Mouse (Mus musculus): ENCODE data around the gene Vamp8. TPM values are rescaled to one million over a fixed set of nuclear protein-coding genes. Genes with fewer than 3 reads are reported as not detected.

The Vamp8 gene
- polyA plus RNA-seq, 1 experiment from 2014 or later: 241 TPM

DNA sequence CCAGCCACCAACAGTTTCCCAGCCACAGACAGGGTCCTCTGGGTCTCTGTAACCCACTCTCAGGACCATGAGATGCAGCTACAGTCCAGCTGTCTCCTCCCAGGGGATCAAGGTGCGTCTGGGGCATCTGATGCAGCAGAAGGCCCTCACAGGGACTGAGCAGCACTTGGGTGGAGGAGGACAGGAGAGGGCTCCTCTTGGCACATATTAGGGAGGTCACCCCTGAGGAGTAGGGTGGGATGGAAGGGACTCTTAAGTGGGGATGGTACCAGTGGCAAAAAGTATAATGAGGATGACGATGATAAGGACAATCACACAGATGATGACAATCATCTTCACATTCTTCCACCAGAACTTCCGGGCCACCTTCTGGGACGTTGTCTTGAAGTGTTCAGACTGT, 5.2 kb downstream of the Vamp8 start:
- no peak overlapping the region for H3K4me2 ChIP-seq (ENCODE audit: low read length)
- no peak for TF ChIP-seq CTCF (IDR thresholded peaks at IDR 0.05; ENCODE audit: low read depth)
- ATAC-seq (replicated peaks; ENCODE audit: low FRiP score, low read depth) (no peak), DNase-seq (ENCODE audit: low spot score) (no peak)
- H3K36me3 ChIP-seq (ENCODE audit: insufficient read depth, low read length): peaks cover 7% of the 10 kb centered on the region
- WGBS: 84% methylated on average over 4 of the region's 4 CpGs
- no peaks in the 10 kb centered on the region for H3K27me3 ChIP-seq (ENCODE audit: insufficient read depth, low read length)
- H3K4me3 ChIP-seq (replicated peaks; ENCODE audit: low read depth, low read length): no peak overlapping the region
- H3K4me1 ChIP-seq (replicated peaks; ENCODE audit: insufficient read depth, low read length): peaks cover 18% of the 10 kb centered on the region; the same call in 1 of the 2 replicates
- no peaks in the 10 kb centered on the region for H3K9me3 ChIP-seq (replicated peaks; ENCODE audit: low read length)
- no peak overlapping the region for H3K9ac ChIP-seq (ENCODE audit: low read depth, low read length)
- H3K27ac ChIP-seq: no peak overlapping the region

DNA sequence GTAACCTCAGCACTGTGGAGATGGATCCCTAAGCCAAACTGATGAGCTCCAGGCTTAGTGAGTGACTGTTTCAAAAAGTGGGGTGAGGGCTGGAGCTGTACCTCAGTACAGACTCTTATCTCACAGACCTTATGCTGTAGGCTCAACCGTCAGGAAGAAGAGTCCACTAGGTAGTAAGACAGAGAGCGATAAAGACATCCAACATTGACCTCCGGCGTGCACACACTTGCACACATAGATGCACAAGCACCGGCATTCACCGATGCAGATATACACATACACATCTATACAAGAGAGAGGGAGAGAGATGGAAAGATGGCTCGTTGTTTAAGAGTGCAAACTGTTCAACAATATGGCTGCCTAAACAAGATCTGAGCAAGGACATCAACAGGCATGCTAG, 6.6 kb downstream of the Vamp8 start:
- TF ChIP-seq CTCF (IDR thresholded peaks at IDR 0.05; ENCODE audit: low read depth): no peak
- peaks cover 15% of the 10 kb centered on the region; the same call in 1 of the 2 replicates for H3K4me1 ChIP-seq (replicated peaks; ENCODE audit: insufficient read depth, low read length)
- H3K4me2 ChIP-seq (ENCODE audit: low read length): no peak overlapping the region
- H3K27ac ChIP-seq: no peak overlapping the region
- H3K9ac ChIP-seq (ENCODE audit: low read depth, low read length): no peak overlapping the region
- 92% methylated on average over 7 of the region's 7 CpGs for WGBS
- H3K36me3 ChIP-seq (ENCODE audit: insufficient read depth, low read length): peaks cover 7% of the 10 kb centered on the region
- DNase-seq (ENCODE audit: low spot score) (no peak), ATAC-seq (replicated peaks; ENCODE audit: low FRiP score, low read depth) (no peak)
- H3K4me3 ChIP-seq (replicated peaks; ENCODE audit: low read depth, low read length): no peak overlapping the region
- H3K27me3 ChIP-seq (ENCODE audit: insufficient read depth, low read length): no peaks in the 10 kb centered on the region
- no peaks in the 10 kb centered on the region for H3K9me3 ChIP-seq (replicated peaks; ENCODE audit: low read length)

DNA sequence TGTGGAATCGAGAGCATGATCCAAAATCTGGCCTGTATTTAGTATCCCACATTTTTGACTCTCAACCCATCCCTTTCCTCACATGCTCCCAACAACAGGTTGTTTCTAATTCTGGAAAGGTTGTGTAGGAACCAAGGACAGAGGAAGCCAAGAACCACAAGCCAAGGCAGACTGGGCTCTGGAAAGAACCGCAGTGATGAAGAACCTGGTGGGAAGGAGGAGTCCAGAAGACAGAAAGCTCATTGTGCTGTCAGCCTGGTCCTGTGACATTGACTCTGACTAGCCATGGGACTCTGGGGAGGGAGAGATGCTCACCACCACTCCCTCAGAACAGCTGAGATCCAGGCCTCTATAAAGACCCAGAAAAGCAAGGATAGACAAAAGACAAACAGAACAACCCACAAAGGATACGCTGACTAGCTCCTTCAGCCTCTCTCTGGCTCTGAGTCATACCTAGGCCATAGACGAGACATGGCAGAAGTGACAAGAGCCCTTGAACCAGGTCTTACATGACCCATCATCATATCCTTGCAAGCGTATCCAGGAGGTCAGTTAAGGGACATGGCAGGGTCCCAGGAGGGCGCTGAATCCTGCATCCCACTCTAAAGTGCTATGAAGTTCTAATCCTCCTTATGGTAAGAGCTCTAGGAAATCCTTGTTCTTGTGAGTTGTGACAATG, 7.2 kb downstream of the Vamp8 start:
- Histone ChIP-seq H3K4me1 (replicated peaks; ENCODE audit: insufficient read depth, low read length) (peaks cover 9% of the 10 kb centered on the region; the same call in 1 of the 2 replicates), H3K27ac (no peak overlapping the region), H3K27me3 (ENCODE audit: insufficient read depth, low read length) (no peaks in the 10 kb centered on the region), H3K36me3 (ENCODE audit: insufficient read depth, low read length) (peaks cover 7% of the 10 kb centered on the region), H3K9ac (ENCODE audit: low read depth, low read length) (no peak overlapping the region), H3K4me2 (ENCODE audit: low read length) (no peak overlapping the region), H3K9me3 (replicated peaks; ENCODE audit: low read length) (no peaks in the 10 kb centered on the region), H3K4me3 (replicated peaks; ENCODE audit: low read depth, low read length) (no peak overlapping the region)
- ATAC-seq (replicated peaks; ENCODE audit: low FRiP score, low read depth) (no peak), DNase-seq (ENCODE audit: low spot score) (no peak)
- no peak for TF ChIP-seq CTCF (IDR thresholded peaks at IDR 0.05; ENCODE audit: low read depth)
- WGBS: 83% methylated on average over 6 of the region's 6 CpGs

DNA sequence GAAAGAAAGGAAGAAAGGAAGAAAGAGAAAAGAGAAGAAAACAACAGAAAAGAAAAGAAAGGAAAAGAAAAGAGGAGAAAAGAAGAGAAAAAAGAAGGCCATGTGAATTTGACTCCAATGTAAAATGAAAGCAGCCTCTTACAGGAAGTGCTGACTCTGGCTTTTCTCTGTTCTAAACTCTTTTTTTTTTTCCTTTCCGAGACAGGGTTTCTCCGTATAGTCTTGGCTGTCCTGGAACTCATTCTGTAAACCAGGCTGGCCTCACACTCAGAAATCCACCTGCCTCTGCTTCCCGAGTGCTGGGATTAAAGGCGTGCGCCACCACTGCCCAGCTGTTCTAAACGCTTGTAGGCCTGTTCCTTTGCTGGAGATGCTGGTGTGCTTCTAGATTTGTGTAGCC, 8.0 kb downstream of the Vamp8 start:
- WGBS: 72% methylated on average over 6 of the region's 6 CpGs
- TF ChIP-seq CTCF (IDR thresholded peaks at IDR 0.05; ENCODE audit: low read depth): no peak
- Histone ChIP-seq H3K4me3 (replicated peaks; ENCODE audit: low read depth, low read length) (no peak overlapping the region), H3K9me3 (replicated peaks; ENCODE audit: low read length) (no peaks in the 10 kb centered on the region), H3K9ac (ENCODE audit: low read depth, low read length) (no peak overlapping the region), H3K27ac (no peak overlapping the region), H3K4me1 (replicated peaks; ENCODE audit: insufficient read depth, low read length) (peaks cover under 1% of the 10 kb centered on the region; the same call in 1 of the 2 replicates), H3K27me3 (ENCODE audit: insufficient read depth, low read length) (no peaks in the 10 kb centered on the region), H3K36me3 (ENCODE audit: insufficient read depth, low read length) (peaks cover 4% of the 10 kb centered on the region), H3K4me2 (ENCODE audit: low read length) (no peak overlapping the region)
- no peak for DNase-seq (ENCODE audit: low spot score)
- ATAC-seq (replicated peaks; ENCODE audit: low FRiP score, low read depth): no peak

DNA sequence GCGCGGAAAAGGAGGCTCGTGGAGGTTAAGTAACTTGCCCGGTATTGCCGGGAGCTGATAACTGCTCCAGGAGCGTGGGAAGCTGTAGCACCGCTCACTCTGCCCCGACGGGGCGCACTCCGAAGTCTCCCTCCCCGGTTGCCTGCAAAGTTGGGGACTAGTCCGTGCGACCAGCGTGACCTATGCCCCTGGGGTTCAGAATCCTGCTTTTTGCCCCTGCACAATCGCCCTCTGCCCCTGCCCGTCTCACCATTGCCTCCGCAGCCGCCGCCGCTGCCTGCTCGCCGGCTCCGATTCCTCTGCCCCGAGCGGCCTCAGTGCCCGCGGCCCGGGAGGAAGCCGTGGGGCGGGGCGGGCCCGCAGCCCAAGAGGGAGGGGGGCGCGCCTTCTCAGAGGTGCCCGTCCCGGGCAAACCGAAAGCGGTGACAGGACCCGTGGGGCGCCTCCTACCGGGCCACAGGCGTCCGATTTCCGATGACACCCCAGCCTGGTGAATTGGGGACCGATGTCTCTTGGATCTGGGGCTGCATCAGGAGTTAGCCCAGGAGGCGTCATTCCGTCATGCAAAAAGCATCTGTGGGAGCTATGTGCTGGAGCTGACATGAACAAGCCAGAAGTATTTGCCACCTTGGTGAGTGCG, 10.3 kb downstream of the Vamp8 start, which contains the start of gene Vamp5:
Gene Vamp5, minus strand, starts transcription at position 338 of the 640 bp plus-strand sequence.
- Histone ChIP-seq H3K4me1 (replicated peaks; ENCODE audit: insufficient read depth, low read length) (no peaks in the 10 kb centered on the region), H3K9ac (ENCODE audit: low read depth, low read length) (peak within 1 kb of the TSS; percentile 78), H3K36me3 (ENCODE audit: insufficient read depth, low read length) (peaks cover 2% of the 10 kb centered on the region), H3K27me3 (ENCODE audit: insufficient read depth, low read length) (no peaks in the 10 kb centered on the region), H3K4me2 (ENCODE audit: low read length) (peak within 1 kb of the TSS; percentile 79), H3K9me3 (replicated peaks; ENCODE audit: low read length) (no peaks in the 10 kb centered on the region), H3K27ac (peak within 1 kb of the TSS; percentile 73), H3K4me3 (replicated peaks; ENCODE audit: low read depth, low read length) (peak within 1 kb of the TSS; percentile 60)
- WGBS: 1% methylated on average over 48 of the region's 49 CpGs
- ATAC-seq (replicated peaks; ENCODE audit: low FRiP score, low read depth) (peak; percentile 82), DNase-seq (ENCODE audit: low spot score) (peak; percentile 76)
- TF ChIP-seq CTCF (IDR thresholded peaks at IDR 0.05; ENCODE audit: low read depth): peak; percentile 33; the same call in 1 of the 2 replicates

DNA sequence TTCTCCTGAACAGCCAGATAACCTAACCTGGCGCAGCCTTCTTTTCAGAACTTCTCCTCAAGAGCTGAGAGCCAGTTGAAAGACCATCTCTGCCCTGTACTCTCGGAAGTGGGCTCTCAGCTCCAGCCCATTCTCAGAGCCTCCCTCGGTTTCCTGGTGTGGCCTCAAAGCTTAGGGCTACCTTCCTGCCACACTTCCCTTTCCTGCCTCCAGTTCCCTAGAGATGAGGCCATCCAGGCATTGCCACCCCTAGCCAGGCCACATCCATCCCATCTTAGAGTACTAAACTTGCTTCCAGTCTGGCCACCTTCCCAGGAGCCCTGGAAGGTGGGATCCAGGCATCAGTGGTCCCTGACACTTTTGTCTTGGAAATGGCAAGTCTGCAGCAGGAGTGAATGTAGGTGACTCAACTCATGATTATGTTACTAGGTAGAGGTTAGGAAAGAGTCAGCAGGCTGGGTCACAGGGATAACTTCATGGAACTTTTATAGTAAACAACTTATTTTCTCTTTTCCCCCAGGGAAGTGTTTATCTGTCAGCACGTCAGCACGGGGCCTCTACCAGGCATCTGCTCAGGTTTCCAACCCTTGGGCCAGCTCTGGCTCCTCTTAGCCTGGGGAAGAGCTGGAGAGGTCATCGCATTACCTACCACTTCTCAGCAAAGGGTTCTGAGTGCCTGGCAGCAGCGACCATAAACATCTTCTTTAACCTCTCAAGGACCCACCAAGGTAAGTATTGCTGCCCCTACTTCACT, 10.9 kb downstream of the Vamp8 start:
- Histone ChIP-seq H3K4me2 (ENCODE audit: low read length) (peak overlapping the region; percentile 79), H3K4me3 (replicated peaks; ENCODE audit: low read depth, low read length) (peak overlapping the region; percentile 60), H3K27me3 (ENCODE audit: insufficient read depth, low read length) (no peaks in the 10 kb centered on the region), H3K27ac (peak overlapping the region; percentile 73), H3K9ac (ENCODE audit: low read depth, low read length) (peak overlapping the region; percentile 78), H3K9me3 (replicated peaks; ENCODE audit: low read length) (no peaks in the 10 kb centered on the region), H3K4me1 (replicated peaks; ENCODE audit: insufficient read depth, low read length) (no peaks in the 10 kb centered on the region), H3K36me3 (ENCODE audit: insufficient read depth, low read length) (no peaks in the 10 kb centered on the region)
- 42% methylated on average over 7 of the region's 7 CpGs for WGBS
- DNase-seq (ENCODE audit: low spot score) (no peak), ATAC-seq (replicated peaks; ENCODE audit: low FRiP score, low read depth) (no peak)
- TF ChIP-seq CTCF (IDR thresholded peaks at IDR 0.05; ENCODE audit: low read depth): no peak
